Mouse (Mus musculus): Measurements from ENCODE around the gene Ganab.
"Not testable (repeated sequence)": the region's sequence is repeated elsewhere in the genome, so short reads cannot be mapped to it uniquely, and the experiment has no call there.

Ganab gene

DNA sequence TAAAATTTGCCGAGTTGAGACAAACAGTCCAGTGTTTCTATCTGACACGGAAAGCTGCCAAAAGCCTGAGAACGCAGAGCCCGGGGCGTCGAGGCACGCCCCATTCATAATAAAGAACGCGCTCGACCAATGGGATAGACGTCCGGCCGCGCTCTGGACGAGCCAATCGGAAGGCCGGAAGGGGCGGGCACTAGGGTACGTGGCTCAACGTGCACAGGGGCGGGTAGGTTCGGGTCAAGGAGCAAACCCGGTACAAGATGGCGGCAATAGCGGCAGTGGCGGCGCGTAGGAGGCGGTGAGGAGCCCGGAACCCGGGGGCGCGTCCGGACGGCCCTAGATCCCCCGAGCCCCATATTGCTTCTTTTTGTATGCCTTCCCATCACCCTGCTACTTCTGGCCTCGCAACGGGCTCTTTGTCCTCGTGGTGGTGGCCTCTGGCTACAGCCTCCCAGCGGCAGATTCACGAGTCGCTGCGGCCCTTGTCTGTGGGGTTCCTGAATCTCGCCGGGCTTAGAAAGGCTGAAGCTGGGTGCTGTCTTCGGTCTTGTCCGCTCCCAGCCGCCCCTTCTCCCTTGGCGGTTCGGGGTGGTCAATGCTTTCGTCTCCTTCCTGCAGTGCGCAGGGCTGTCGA is at the start of gene Ganab:
Gene Ganab, plus strand, starts transcription at position 207 of the 631 bp plus-strand sequence.
- DNase-seq = peak; percentile 96

DNA sequence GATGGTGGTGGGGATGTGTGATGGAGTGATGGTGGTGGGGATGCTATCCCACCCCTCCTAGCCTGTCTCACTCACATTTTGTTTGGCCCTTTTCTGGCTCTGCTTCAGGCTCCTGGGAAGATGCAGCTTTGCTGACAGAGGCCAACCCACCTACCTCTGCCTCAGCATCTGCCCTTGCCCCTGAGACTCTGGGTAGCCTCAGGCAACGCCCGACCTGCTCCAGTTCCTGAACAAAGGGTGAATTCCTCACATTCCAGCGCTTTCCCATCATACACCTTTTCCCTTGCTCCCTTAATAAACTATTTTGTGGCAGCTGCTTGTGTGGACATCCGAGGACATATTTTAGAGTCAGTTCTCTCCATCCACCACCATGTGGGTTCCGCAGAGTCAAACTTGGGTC is 49.5 kb upstream of the Ganab start:
- DNase-seq = no peak

DNA sequence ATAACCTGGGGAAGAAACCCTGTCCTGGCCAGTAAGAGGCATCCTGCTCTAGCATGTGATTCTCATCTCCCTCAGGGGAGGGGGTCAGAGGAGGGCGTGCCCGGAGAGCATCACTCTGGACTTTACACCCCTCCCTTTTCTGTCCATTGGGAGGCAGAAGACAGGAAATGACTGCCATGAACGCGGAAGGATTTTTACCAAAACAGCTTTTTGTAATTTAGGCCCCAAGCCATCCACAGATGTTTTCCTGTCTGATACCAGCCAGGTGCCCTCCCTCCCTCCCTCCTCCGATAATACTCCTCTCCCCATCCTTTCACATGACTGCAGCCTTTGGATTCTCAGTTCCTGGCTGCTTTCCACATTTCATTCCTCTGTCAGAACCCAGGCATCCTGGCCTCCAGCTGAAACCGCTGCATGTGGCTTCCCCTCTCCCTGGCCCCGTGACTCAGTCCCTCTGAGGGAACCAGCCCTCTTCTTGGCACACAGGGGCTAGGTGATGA is 47.4 kb upstream of the Ganab start, which contains the start of gene Lrrn4cl:
Gene Lrrn4cl, plus strand, starts transcription at position 367 of the 500 bp plus-strand sequence.
- DNase-seq = no peak

DNA sequence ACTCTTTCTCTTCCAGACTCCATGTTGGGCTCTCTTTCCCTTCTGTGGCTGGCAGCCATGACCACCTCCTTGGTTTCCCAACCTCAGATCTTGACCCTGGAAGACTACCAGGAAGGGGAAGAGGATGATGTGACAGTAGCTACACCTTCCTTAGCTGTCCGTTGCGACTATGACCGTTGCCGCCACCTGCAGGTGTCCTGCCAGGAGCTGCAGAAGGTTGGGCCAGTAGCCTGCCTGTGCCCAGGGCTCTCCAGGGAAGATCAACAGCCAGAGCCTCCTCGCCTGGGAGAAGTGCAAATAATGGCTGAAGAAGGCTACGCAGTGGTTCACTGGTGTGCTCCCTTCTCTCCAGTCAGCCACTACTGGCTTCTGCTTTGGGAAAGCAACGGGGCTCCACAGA is 46.2 kb upstream of the Ganab start:
- no peak for DNase-seq

DNA sequence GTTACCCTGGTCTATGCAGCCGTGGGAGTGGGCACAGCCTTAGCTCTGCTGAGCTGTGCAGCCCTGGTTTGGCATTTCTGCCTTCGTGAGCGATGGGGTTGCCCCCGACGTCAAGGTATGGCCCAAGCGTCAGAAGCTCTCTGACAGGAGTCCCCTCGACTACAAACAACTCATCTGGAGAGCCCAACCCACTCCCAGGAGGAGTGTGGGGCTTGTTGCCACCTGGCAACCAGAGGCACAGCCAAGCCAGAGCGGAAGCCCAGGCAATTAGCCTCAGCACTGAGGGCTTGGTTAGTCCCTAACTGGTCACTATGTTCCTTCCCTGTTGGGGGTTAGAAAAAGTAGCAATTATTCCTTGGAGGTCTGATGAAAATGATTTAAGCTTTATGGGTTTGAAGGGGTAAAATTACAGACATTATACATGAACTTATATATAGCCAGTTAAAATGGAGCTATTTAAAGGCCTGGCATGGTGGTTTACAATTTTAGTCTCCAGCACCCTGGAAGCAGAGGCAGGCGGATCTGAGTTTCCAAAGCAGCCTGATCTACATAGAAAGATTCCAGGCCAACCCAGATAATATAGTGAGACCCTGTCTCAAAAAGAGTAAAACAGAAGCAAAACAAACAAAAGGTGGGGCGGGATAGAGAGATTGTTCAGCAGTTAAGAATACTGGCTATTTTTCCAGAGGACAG is 45.5 kb upstream of the Ganab start:
- DNase-seq = peak; percentile 32

DNA sequence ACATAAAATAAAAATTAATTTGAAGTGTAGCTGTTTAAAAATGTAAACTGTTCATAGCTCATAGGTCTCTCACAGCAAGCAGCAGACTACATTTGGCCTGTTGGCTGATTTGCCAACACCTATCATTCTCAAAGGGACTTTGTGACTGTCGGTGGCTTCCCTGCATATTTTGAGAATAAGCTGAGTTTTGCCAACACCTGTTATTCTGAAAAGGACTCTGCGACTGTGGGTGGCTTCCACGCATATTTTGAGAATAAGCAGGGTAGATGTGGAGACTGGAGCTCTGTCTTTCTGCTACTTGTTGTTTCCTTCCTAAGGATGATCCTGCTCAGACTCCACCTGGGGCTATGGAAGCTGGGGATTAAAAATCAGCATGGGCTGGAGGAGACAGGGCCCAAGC is 44.8 kb upstream of the Ganab start:
- DNase-seq = no peak

DNA sequence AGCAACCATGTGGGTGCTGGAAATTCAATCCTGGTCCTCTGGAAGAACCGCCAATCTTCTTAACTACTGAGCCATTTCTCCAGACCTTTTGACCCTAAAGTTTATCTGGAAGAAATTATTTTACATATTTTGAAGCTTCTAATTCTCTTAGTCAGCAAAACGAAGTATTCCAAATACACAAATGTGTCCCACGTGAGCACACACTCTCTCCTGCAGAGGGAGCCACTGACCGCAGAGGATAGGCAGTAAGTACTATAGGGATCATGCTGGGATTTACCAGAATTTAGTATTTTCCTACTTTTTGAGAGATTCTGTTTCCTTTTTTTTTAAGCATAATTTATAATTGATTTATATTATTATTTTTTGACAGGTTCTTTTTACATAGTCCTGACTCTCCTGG is 40.2 kb upstream of the Ganab start:
- no peak for DNase-seq

DNA sequence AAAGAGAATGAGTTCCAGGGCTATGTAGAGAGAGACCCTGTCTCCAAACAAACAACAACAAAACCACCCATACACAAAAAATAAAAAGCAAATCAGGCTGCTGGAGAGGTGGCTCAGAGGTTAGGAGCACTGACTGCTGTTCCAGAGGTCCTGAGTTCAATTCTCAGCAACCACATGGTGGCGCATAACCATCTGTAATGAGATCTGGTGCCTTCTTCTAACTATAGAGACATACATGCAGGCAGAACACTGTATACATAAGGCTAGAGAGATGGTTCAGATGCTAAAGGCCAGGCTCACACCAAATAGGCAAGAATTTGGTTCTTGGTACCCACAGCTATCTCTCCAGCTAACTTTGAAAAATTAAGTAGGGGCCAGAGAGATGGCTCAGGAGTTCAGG is 38.9 kb upstream of the Ganab start:
- DNase-seq = no peak

DNA sequence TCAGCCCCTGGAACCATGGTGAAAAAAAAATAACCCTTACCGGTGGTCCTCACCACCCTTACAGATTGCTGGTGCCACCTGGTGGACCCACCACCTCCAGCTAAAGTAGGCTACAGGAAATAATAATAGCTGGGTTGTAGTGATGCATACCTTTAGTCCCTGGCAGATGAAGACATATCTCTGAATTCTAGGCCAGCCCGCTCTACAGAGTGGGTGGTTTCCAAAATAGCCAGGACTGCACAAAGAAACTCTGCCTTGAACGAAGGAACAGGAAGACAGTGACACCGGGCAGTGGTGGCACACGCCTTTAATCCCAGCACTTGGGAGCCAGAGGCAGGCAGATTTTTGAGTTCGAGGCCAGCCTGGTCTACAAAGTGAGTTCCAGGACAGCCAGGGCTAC is 33.6 kb upstream of the Ganab start:
- no peak for DNase-seq

DNA sequence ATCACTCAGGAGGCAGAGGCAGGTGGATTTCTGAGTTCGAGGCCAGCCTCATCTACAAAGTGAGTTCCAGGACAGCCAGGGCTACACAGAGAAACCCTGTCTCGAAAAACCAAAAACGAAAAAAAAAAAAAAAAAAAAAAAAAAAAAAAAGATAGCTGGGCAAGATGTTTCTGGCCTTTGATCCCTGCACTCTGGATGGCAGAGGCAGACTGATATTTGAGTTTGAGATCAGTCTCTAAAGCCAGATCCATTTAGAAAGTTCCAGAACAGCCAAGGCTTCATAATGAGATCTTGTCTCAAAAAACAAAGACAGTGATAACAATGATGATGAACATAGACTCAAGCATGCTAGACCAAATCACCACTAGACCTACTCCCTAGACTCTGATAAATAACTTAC is 27.5 kb upstream of the Ganab start:
- DNase-seq = not testable (repeated sequence)

DNA sequence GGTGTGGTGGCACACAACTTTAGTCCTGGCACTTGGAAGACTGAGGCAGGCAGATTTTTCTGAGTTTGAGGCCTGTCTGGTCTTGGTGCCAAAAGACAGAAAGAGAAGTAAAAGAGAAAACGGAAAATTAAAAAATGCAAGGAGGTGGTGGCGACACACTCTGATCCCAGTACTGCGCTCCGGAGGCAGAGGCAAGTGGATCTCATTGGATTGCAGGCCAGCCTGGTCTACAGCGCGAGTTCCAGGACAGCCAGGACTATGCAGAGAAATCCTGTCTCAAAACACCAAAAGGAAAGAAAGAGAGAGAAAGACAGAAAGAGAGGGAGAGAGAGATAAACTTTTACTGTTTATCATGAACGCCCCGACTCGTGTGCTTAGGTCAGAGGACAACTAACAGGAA is 27.0 kb upstream of the Ganab start:
- DNase-seq = no peak

DNA sequence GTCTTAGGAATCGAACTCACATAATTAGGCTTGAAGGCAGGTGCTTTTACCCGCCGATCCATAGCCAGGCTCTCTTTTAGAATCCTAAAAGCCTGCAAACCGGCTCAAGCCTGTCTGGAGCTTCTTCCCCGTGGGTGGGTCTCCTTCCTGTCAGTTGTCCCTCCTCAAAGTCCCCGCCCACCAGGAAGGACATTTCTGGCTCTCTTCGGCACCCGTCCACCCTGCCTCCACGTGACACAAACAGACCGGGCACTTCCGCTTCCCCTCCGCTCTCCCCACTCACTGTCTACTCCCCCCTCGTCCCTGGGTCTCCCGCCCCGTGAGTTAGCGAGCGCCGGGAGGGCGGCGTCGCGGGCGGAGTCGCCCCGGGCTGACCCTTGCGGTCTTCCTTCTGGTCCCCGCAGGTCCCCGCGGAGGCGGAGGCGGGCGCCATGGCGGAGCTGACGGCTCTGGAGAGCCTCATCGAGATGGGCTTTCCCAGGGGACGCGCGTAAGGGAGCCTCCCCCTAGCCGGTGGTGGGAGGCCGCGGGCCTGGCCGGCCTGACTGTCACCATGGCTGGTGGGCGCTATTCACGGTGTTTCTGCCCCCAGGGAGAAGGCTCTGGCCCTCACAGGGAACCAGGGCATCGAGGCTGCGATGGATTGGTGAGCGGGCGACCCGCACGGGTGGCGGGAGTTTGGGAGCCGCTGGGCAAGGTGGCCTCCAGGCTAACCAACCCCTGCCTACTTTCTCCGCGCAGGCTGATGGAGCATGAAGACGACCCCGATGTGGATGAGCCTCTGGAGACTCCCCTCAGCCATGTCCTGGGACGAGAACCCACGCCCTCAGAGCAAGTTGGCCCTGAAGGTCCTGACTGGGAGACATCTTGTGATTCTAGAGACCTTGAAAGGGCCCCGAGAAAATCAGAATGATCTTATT is 26.3 kb upstream of the Ganab start, which contains the start of gene Ubxn1:
Gene Ubxn1, plus strand, starts transcription at position 230 of the 920 bp plus-strand sequence.
- DNase-seq = peak; percentile 99

DNA sequence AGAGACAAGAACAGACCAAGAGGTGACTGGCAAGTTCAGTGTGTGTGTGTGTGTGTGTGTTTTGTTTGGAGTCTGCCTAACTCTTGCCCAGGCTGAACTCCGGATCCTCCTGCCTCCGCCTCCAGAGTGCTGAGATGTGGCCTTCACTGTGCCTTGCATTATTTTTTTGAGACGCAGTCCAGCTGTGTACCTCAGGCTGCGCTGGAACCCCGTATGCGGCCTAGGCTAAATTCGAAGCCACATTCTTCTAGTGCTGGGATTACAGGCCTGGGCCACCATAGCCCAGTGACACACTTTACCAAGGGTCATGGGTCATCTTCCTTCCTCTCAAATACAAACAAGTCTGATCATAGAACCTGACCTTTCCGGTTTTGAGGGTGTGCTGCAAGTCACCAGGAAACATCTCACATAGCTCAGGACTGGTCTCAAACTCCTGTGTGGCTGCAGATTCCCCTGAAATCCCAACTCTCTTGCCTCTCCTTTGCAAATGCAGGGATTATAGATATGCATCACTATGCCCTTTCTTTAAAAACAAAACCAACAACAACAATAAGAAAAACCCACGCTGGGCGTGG is 25.5 kb upstream of the Ganab start:
- no peak for DNase-seq

DNA sequence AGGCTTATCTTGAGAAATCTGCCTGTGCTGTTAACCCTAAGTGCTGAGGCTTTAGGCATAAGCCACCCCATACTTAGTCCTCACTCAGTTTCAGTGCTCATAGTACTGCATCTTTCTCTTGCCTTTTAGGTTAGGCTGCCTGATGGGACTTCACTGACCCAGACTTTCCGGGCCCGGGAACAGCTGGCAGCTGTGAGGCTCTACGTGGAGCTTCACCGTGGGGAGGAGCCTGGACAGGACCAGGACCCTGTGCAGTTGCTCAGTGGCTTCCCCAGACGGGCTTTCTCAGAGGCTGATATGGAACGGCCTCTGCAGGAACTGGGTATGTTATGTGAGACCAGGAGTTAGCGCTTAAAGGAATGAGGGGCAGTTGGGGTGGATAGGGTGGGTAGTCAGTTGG is 22.8 kb upstream of the Ganab start:
- DNase-seq = no peak

DNA sequence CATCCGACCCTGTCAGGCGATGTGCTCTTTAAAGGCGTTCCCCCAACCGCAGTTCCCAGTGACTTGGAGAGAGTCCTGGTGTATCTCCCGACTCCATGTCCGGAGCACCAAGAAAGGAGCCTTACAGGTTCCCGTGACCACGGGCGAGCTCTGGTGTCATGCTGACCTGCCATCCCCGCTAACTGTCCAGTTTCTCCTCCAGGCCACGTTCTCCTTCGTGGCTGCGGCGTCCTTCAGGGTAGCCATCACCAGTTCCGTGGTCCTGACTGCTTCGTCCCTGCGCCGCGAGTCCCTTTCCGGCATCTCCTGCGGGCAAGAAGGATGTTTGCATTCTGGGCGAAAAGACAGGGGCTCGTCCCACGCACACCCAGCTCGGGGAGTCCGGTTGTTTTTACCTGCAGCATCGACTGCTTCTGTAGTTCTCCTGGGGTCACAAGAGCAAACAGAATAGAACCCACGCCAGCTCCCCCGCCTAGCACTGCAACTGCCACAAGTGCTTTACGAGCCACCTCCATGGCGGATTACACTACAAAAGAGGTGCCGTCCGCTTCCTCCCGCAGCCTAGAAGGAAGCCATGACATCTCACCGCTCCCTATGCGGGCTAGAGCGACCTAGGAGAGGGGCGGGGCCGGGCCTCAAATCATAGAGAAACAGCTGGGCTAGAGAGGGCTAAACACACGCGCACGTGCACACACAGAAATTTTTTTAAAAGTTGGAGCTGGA is 17.4 kb upstream of the Ganab start, which contains the start of gene Uqcc3:
Gene Uqcc3, minus strand, starts transcription at position 613 of the 723 bp plus-strand sequence.
- peak; percentile 87 for DNase-seq

DNA sequence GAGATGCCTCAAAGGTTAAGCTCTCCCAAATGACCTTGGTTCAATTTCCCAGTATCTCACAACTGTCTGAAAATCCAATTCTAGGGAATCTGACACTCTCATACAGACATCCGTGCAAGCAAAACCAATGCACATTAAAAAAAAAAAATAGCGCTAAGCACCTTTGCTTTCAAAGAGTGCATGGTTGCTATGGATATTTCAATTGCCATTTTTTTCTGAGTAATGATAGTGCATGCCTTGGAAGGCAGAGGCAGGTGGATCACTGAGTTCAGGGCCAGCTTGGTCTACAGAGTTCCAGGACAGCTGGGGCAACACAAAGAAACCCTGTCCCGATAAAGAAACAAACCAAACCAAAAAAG is 16.9 kb upstream of the Ganab start:
- DNase-seq = no peak

DNA sequence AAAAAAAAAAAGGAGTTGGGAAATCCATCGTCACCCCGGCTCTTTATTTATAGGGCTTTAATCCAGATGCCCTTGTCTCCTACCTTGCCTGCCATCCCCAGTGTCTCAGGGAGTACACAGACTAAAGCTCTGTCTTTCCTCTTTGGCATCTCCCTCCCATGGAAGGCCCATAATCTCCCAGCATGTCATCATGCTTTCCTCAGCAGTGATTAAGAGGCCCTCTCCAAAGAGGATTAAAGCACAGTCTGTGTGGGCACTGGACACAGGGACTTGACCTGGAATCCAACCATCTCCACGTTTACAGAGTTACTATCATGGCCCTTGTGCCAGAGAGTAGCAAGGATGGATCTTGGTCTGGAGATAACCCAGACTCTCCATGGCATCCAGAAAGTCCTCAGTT is 14.3 kb upstream of the Ganab start, which contains the start of the genes Lbhd1 and Gm49403:
Gene Lbhd1, plus strand, starts transcription at position 117 of the 400 bp plus-strand sequence.
Gene Gm49403, plus strand, starts transcription at position 315 of the 400 bp plus-strand sequence.
- DNase-seq = no peak

DNA sequence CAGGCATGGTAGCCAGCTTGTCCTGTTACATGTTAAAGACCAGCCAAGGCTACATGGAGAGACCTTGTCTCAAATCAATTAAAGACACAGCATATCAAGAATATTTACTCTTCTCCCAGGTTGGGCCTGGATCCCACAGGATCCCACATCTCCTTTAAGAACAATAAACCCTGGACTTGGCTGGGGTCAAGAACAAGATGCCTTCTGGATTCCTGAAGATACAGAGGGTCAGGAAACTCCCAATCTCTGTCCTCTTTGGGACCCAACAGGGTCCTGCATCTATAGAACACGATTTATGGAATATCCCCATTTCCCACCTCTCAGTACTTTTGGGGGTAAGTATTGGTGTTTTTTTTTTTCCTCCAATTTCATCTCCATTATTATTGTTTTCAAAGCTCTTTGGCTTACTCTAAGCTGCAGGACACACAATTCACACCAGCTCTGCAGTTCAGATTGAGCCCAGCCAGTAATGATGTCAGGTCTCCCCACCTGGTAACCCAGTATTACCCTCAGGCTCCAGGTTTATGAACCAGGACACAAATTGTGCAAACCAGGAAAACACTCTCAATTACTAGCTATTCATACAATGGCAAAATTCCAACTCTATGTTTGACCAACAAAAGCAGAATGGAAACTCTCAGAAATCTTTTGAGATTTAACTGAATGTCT is 10.8 kb upstream of the Ganab start:
- no peak for DNase-seq

DNA sequence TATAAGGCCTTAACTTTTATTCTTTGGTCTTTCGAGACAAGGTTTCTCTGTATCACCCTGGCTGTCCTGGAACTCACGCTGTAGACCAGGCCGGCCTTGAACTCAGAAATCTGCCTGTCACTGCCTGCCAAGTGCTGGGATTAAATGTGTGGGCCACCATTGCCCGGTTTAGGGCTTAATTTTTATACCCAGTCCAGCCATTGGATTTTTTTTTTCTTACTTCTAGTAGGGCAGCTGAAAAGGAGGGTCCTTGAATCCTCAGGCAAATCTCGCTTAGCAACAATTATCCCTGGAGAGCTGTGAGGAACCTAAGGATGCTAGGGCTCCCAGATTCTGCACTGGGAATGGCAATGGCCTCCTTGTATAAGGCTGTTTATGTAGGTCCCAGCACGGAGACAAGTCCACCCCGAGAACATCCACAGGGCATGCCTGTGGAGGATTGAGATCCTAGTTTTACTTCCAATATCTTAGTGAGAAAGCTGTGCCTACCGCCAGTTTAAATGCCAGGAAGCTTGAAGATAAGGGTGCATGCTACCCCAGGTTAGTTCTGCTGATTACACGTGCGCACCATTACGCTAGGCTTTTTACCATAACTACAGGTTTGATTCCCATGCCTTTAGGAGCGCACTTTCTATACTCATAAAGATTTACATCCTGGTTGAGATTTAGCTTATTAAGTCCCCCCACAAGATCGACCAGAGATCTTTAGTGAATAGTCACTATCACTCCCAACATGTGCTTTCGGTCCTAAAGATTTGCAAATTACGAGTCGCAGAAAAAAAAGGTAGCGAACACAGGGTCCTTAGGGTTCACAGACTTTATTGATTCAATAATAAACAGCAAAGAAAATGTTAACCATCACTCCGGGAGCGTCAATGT is 10.0 kb upstream of the Ganab start:
- DNase-seq = no peak
